Mouse (Mus musculus) kidney, embryonic 15.5 days (tissue): Measurements from ENCODE around the gene Gm49321. TPM values are rescaled to one million over a fixed set of nuclear protein-coding genes. Genes with fewer than 3 reads are reported as not detected.

Experiments
- ATAC-seq: fragments of 200-750 bp; cut with Nextera tagmentation; replicated peaks from 2 replicates; pipeline ENCODE4 v1.8.0; 2017; ENCODE audit warnings: moderate TSS enrichment; ENCODE audit not compliant: low FRiP score
- H3K27ac ChIP-seq: fragments of 300-500 bp; sonication (generic); 2 replicates; pipeline ENCODE4 v1.5.1; 2015; ENCODE audit warnings: mild to moderate bottlenecking, inconsistent platforms
- H3K27me3 ChIP-seq: fragments of 300-500 bp; sonication (generic); 2 replicates; pipeline ENCODE4 v1.6.1; 2015; ENCODE audit warnings: inconsistent platforms
- H3K36me3 ChIP-seq: fragments of 300-500 bp; sonication (generic); 2 replicates; pipeline ENCODE4 v1.6.1; 2015; ENCODE audit warnings: inconsistent platforms
- H3K4me1 ChIP-seq: fragments of 300-500 bp; sonication (generic); 2 replicates; pipeline ENCODE4 v1.6.1; 2015; ENCODE audit warnings: inconsistent platforms
- H3K4me2 ChIP-seq: fragments of 300-500 bp; sonication (generic); 2 replicates; pipeline ENCODE4 v1.6.1; 2015; ENCODE audit warnings: moderate library complexity, mild to moderate bottlenecking, inconsistent platforms
- H3K4me3 ChIP-seq: fragments of 300-500 bp; sonication (generic); replicated peaks from 2 replicates; pipeline ENCODE4 v1.5.1; 2015; ENCODE audit warnings: mild to moderate bottlenecking, inconsistent platforms
- H3K9ac ChIP-seq: fragments of 300-500 bp; sonication (generic); 2 replicates; pipeline ENCODE4 v1.6.1; 2015; ENCODE audit warnings: mild to moderate bottlenecking, inconsistent platforms
- H3K9me3 ChIP-seq: fragments of 300-500 bp; sonication (generic); replicated peaks from 2 replicates; pipeline ENCODE4 v1.6.1; 2016; ENCODE audit warnings: inconsistent platforms
- WGBS: fragments of 180-500 bp; shearing (Covaris S2); methylation state at CpG from one replicate; pipeline ENCODE4 v1.1.7; 2015; ENCODE audit warnings: mixed read lengths; 5-methylcytosine and 5-hydroxymethylcytosine counted together
- polyA plus RNA-seq: library from polyadenylated mRNA; unstranded; fragments of >200 nt; fragmentation: Nextera tagmentation; extraction: Ambion mirVana; gene quantifications from 2 replicates; pipeline ENCODE4 v1.2.1, GENCODE M21; 2015

The Gm49321 gene
- polyA plus RNA-seq, 1 experiment from 2014 or later, result 10.5 TPM

GRCm38 (mm10) chr12:73986299-73986698, 48.8 kb downstream of the Gm49321 start:
- WGBS, result 80% methylated on average over 7 of the region's 7 CpGs
- Histone ChIP-seq H3K4me1 (no peaks in the 10 kb centered on the region), H3K27ac (no peak overlapping the region), H3K4me2 (no peak overlapping the region), H3K9ac (no peak overlapping the region), H3K27me3 (no peaks in the 10 kb centered on the region), H3K9me3 (no peaks in the 10 kb centered on the region), H3K4me3 (no peak overlapping the region), H3K36me3 (peaks cover 50% of the 10 kb centered on the region)
- ATAC-seq, result no peak

- ATAC-seq, result no peak
- H3K27me3 ChIP-seq, result no peaks in the 10 kb centered on the region
- no peak overlapping the region for H3K4me2 ChIP-seq
- 81% methylated on average over 4 of the region's 4 CpGs for WGBS
- no peaks in the 10 kb centered on the region for H3K9me3 ChIP-seq
- H3K36me3 ChIP-seq, result peaks cover 30% of the 10 kb centered on the region
- H3K9ac ChIP-seq, result no peak overlapping the region
- H3K27ac ChIP-seq, result no peak overlapping the region
- no peak overlapping the region for H3K4me3 ChIP-seq
- H3K4me1 ChIP-seq, result no peaks in the 10 kb centered on the region
These were observed 51.0 kb downstream of the Gm49321 start for GRCm38 (mm10) chr12:73988393-73989008.

- Histone ChIP-seq H3K27ac (no peak overlapping the region), H3K9me3 (no peaks in the 10 kb centered on the region), H3K9ac (no peak overlapping the region), H3K4me3 (no peak overlapping the region), H3K27me3 (no peaks in the 10 kb centered on the region), H3K4me2 (no peak overlapping the region), H3K4me1 (no peaks in the 10 kb centered on the region), H3K36me3 (peaks cover 21% of the 10 kb centered on the region)
- no peak for ATAC-seq
These were observed 52.1 kb downstream of the Gm49321 start for GRCm38 (mm10) chr12:73989594-73989993.

- H3K36me3 ChIP-seq, result no peaks in the 10 kb centered on the region
These were observed 59.4 kb downstream of the Gm49321 start for GRCm38 (mm10) chr12:73996906-73997296.

GRCm38 (mm10) chr12:73997297-73998127, 60.1 kb downstream of the Gm49321 start, which contains the start of gene Syt16:
Gene Syt16 (plus strand): TSS chr12:73997661.
- ATAC-seq, result 0 out of 2 replicates have a peak, but pooled peaks have one; percentile 46
- peak within 1 kb of the TSS; percentile 50 for H3K9ac ChIP-seq
- WGBS, result 1% methylated on average over 58 of the region's 67 CpGs
- H3K4me1 ChIP-seq, result peaks cover 11% of the 10 kb centered on the region
- no peaks in the 10 kb centered on the region for H3K9me3 ChIP-seq
- no peaks in the 10 kb centered on the region for H3K36me3 ChIP-seq
- no peak within 1 kb of the TSS for H3K27ac ChIP-seq
- H3K4me2 ChIP-seq, result peak within 1 kb of the TSS; percentile 85
- H3K4me3 ChIP-seq, result peak within 1 kb of the TSS; percentile 52
- H3K27me3 ChIP-seq, result peaks cover 36% of the 10 kb centered on the region

More at GRCm38 (mm10) chr12:73996906-73997296, 59.4 kb downstream of the Gm49321 start:
- Histone ChIP-seq H3K27me3 (peaks cover 36% of the 10 kb centered on the region), H3K4me3 (peak overlapping the region; percentile 52; the same call in 1 of the 2 replicates), H3K4me1 (peaks cover 11% of the 10 kb centered on the region), H3K9ac (no peak overlapping the region; the same call in 1 of the 2 replicates), H3K27ac (no peak overlapping the region), H3K9me3 (no peaks in the 10 kb centered on the region), H3K4me2 (peak overlapping the region; percentile 85)
- no peak for ATAC-seq
- 43% methylated on average over 12 of the region's 12 CpGs for WGBS

GRCm38 (mm10) chr12:73998128-73998456, 60.6 kb downstream of the Gm49321 start:
- Histone ChIP-seq H3K27me3 (peaks cover 36% of the 10 kb centered on the region), H3K4me3 (peak overlapping the region; percentile 52), H3K4me2 (peak overlapping the region; percentile 85), H3K9me3 (no peaks in the 10 kb centered on the region), H3K4me1 (peaks cover 11% of the 10 kb centered on the region), H3K9ac (peak overlapping the region; percentile 50; the same call in 1 of the 2 replicates), H3K36me3 (no peaks in the 10 kb centered on the region), H3K27ac (no peak overlapping the region)
- 41% methylated on average over 5 of the region's 5 CpGs for WGBS
- 0 out of 2 replicates have a peak, but pooled peaks have one; percentile 9 for ATAC-seq

GRCm38 (mm10) chr12:74002449-74002848, 65.0 kb downstream of the Gm49321 start:
- 85% methylated on average over 9 of the region's 9 CpGs for WGBS
- peaks cover 6% of the 10 kb centered on the region for H3K4me1 ChIP-seq

GRCm38 (mm10) chr12:74009448-74009911, 72.0 kb downstream of the Gm49321 start:
- H3K4me1 ChIP-seq, result no peaks in the 10 kb centered on the region
- no peak overlapping the region for H3K4me2 ChIP-seq
- no peaks in the 10 kb centered on the region for H3K27me3 ChIP-seq
- ATAC-seq, result peak; percentile 50
- no peak overlapping the region for H3K4me3 ChIP-seq
- H3K27ac ChIP-seq, result no peak overlapping the region
- H3K9me3 ChIP-seq, result no peaks in the 10 kb centered on the region
- H3K9ac ChIP-seq, result no peak overlapping the region
- no peaks in the 10 kb centered on the region for H3K36me3 ChIP-seq
- WGBS, result 27% methylated on average over 8 of the region's 8 CpGs

More at GRCm38 (mm10) chr12:74002449-74002848, 65.0 kb downstream of the Gm49321 start:
- Histone ChIP-seq H3K9me3 (no peaks in the 10 kb centered on the region), H3K27ac (no peak overlapping the region), H3K4me2 (no peak overlapping the region), H3K36me3 (no peaks in the 10 kb centered on the region), H3K27me3 (peaks cover 15% of the 10 kb centered on the region), H3K4me3 (no peak overlapping the region), H3K9ac (no peak overlapping the region)
- ATAC-seq, result no peak

GRCm38 (mm10) chr12:74013739-74014138, 76.3 kb downstream of the Gm49321 start:
- Histone ChIP-seq H3K4me3 (no peak overlapping the region), H3K9me3 (no peaks in the 10 kb centered on the region)
- peak; percentile 79 for ATAC-seq

GRCm38 (mm10) chr12:74014739-74015270, 77.4 kb downstream of the Gm49321 start:
- H3K27ac ChIP-seq, result no peak overlapping the region
- H3K36me3 ChIP-seq, result no peaks in the 10 kb centered on the region
- ATAC-seq, result no peak
- H3K27me3 ChIP-seq, result no peaks in the 10 kb centered on the region
- 54% methylated on average over 7 of the region's 7 CpGs for WGBS
- H3K4me1 ChIP-seq, result no peaks in the 10 kb centered on the region
- H3K4me2 ChIP-seq, result no peak overlapping the region
- no peak overlapping the region for H3K4me3 ChIP-seq
- H3K9ac ChIP-seq, result no peak overlapping the region
- no peaks in the 10 kb centered on the region for H3K9me3 ChIP-seq

More at GRCm38 (mm10) chr12:74013739-74014138, 76.3 kb downstream of the Gm49321 start:
- Histone ChIP-seq H3K4me2 (peak overlapping the region; percentile 31), H3K4me1 (no peaks in the 10 kb centered on the region), H3K27me3 (no peaks in the 10 kb centered on the region), H3K36me3 (no peaks in the 10 kb centered on the region), H3K27ac (no peak overlapping the region), H3K9ac (no peak overlapping the region)
- WGBS, result 1% methylated on average over 6 of the region's 6 CpGs

GRCm38 (mm10) chr12:74015491-74015890, 78.0 kb downstream of the Gm49321 start:
- Histone ChIP-seq H3K27me3 (no peaks in the 10 kb centered on the region), H3K4me1 (no peaks in the 10 kb centered on the region), H3K4me2 (no peak overlapping the region), H3K4me3 (no peak overlapping the region), H3K27ac (no peak overlapping the region), H3K36me3 (no peaks in the 10 kb centered on the region), H3K9ac (no peak overlapping the region), H3K9me3 (no peaks in the 10 kb centered on the region)
- no peak for ATAC-seq
- 83% methylated on average over 5 of the region's 5 CpGs for WGBS
